Mouse (Mus musculus) inflammation-experienced regulatory T-cells, adult 16 weeks (primary cell): ENCODE data around the gene Amn. TPM values are rescaled to one million over a fixed set of nuclear protein-coding genes. Genes with fewer than 3 reads are reported as not detected.

ENCODE experiments used
- polyA plus RNA-seq: library from polyadenylated mRNA; unstranded; fragments of 100-300 nt; shearing (Covaris generic); gene quantifications from one replicate; pipeline ENCODE4 v1.2.1, GENCODE M21; 2017

Gene Amn
- polyA plus RNA-seq: not detected

DNA sequence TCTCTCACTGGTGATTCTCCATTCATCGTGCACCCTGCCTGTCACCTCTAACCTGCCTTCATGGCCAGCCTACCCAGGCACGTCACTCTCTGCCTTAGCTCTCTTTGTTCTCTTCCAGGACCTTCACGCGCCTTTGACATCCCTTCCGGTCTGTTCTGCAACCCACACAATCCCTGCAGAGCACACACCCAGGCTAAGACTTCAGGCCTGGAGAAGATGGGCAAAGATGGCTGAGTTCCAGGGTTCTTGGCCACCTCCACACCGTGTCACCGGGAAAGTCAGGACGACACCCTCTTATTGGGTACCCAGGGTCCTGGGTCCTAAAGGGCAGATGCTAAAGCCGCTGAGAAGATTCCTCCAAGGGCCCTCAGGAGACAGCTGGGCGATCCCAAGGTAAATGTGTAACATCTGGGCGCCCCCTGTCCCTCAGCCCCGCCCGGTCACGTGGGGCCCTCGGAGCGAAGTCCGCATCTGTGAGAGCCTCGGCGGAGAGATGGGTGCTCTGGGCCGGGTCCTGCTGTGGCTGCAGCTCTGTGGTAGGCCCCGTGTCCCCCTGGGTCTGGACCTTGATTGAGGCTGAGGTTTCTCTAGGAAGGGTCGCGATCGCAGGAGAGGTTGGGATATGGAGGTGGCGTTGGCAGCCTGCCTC is at the start of gene Amn:
Gene Amn, plus strand, starts transcription at position 467 of the 649 bp plus-strand sequence.

Other genes starting within 250 kb of the Amn start
- 6.3 TPM for gene Rcor1, start 231.7 kb upstream of the Amn start, polyA plus RNA-seq
- 30.7 TPM for gene Traf3, start 104.7 kb upstream of the Amn start, polyA plus RNA-seq
- 0.98 TPM for gene 4930595D18Rik, start 86.6 kb upstream of the Amn start, polyA plus RNA-seq
- 0.15 TPM for gene Cdc42bpb, start 106.6 kb downstream of the Amn start, polyA plus RNA-seq
- gene Lbhd2, start 135.7 kb downstream of the Amn start, polyA plus RNA-seq: not detected
- 0.41 TPM for gene Exoc3l4, start 145.9 kb downstream of the Amn start, polyA plus RNA-seq
- gene Tnfaip2, start 171.4 kb downstream of the Amn start, polyA plus RNA-seq: 0.65 TPM
- gene Gm266, start 214.7 kb downstream of the Amn start, polyA plus RNA-seq: not detected